Mouse (Mus musculus) heart, embryonic 16.5 days (tissue): ENCODE measurements at regions not wholly inside any gene's neighbourhood (a gene's known extent, or its start where the extent isn't known, plus 50 kb on each side); places are given as distances from the start of the nearest gene placed in this dataset.

Source experiments
- ATAC-seq: fragments of 200-750 bp; cut with Nextera tagmentation; replicated peaks from 2 replicates; pipeline ENCODE4 v1.8.0; 2017; ENCODE audit warnings: moderate number of reproducible peaks; ENCODE audit not compliant: insufficient read depth, low FRiP score; ENCODE audit errors: extremely low read depth
- H3K27ac ChIP-seq: fragments of 300-500 bp; sonication (generic); 2 replicates; pipeline ENCODE4 v1.5.1; 2014; ENCODE audit warnings: mild to moderate bottlenecking, low read length, control low read depth, moderate library complexity
- H3K27me3 ChIP-seq: fragments of 300-500 bp; sonication (generic); 2 replicates; pipeline ENCODE4 v1.6.1; 2014; ENCODE audit warnings: low read length, mixed read lengths; ENCODE audit not compliant: control insufficient read depth, insufficient read depth
- H3K36me3 ChIP-seq: fragments of 300-500 bp; sonication (generic); 2 replicates; pipeline ENCODE4 v1.6.1; 2014; ENCODE audit not compliant: control insufficient read depth, insufficient read depth
- H3K4me1 ChIP-seq: fragments of 300-500 bp; sonication (generic); 2 replicates; pipeline ENCODE4 v1.6.1; 2014; ENCODE audit warnings: low read length, mixed read lengths; ENCODE audit not compliant: control insufficient read depth, insufficient read depth
- H3K4me2 ChIP-seq: fragments of 300-500 bp; sonication (generic); 2 replicates; pipeline ENCODE4 v1.6.1; 2014; ENCODE audit warnings: low read depth, mild to moderate bottlenecking, control low read depth, low read length
- H3K4me3 ChIP-seq: fragments of 300-500 bp; sonication (generic); 2 replicates; pipeline ENCODE4 v1.5.1; 2014; ENCODE audit warnings: mild to moderate bottlenecking, control low read depth, low read length
- H3K9ac ChIP-seq: fragments of 300-500 bp; sonication (generic); 2 replicates; pipeline ENCODE4 v1.6.1; 2014; ENCODE audit warnings: low read length, control low read depth
- H3K9me3 ChIP-seq: fragments of 300-500 bp; sonication (generic); replicated peaks from 2 replicates; pipeline ENCODE4 v1.6.1; 2016; ENCODE audit warnings: low read length; ENCODE audit not compliant: control insufficient read depth
- WGBS: fragments of 180-500 bp; shearing (Covaris S2); extraction: QIAGEN DNeasy Blood & Tissue Kit; methylation state at CpG from one replicate; pipeline ENCODE4 v1.1.7; 2014; 5-methylcytosine and 5-hydroxymethylcytosine counted together

- 69% methylated on average over 4 of the region's 4 CpGs for WGBS
Measured at GRCm38 (mm10) chr5:41563441-41563840, 144.5 kb downstream of the Rab28 start.

GRCm38 (mm10) chr5:41562299-41562698 lies 145.7 kb downstream of the Rab28 start:
- H3K4me2 ChIP-seq = no peak overlapping the region
- no peak overlapping the region for H3K4me3 ChIP-seq
- 72% methylated on average over 1 of the region's 1 CpGs for WGBS
- H3K9me3 ChIP-seq = no peaks in the 10 kb centered on the region
- no peak overlapping the region for H3K27ac ChIP-seq
- H3K4me1 ChIP-seq = no peaks in the 10 kb centered on the region
- no peaks in the 10 kb centered on the region for H3K36me3 ChIP-seq
- no peak overlapping the region for H3K9ac ChIP-seq
- ATAC-seq = no peak
- H3K27me3 ChIP-seq = no peaks in the 10 kb centered on the region

More at GRCm38 (mm10) chr5:41563441-41563840, 144.5 kb downstream of the Rab28 start:
- Histone ChIP-seq H3K9ac (no peak overlapping the region), H3K27ac (no peak overlapping the region), H3K27me3 (no peaks in the 10 kb centered on the region), H3K4me2 (no peak overlapping the region), H3K4me1 (no peaks in the 10 kb centered on the region), H3K4me3 (no peak overlapping the region), H3K9me3 (no peaks in the 10 kb centered on the region), H3K36me3 (no peaks in the 10 kb centered on the region)
- ATAC-seq = no peak

- no peaks in the 10 kb centered on the region for H3K4me1 ChIP-seq
- peak overlapping the region; percentile 56 for H3K4me2 ChIP-seq
- H3K36me3 ChIP-seq = no peaks in the 10 kb centered on the region
- H3K27me3 ChIP-seq = no peaks in the 10 kb centered on the region
- H3K4me3 ChIP-seq = peak overlapping the region; percentile 31
- H3K27ac ChIP-seq = no peak overlapping the region
- no peaks in the 10 kb centered on the region for H3K9me3 ChIP-seq
- no peak for ATAC-seq
- H3K9ac ChIP-seq = no peak overlapping the region
- WGBS = 35% methylated on average over 24 of the region's 24 CpGs
Measured at GRCm38 (mm10) chr5:41556700-41557309, 151.2 kb downstream of the Rab28 start.

GRCm38 (mm10) chr5:41554312-41554711 lies 153.6 kb downstream of the Rab28 start:
- no peak overlapping the region for H3K4me3 ChIP-seq
- ATAC-seq = no peak
- H3K4me2 ChIP-seq = no peak overlapping the region
- no peaks in the 10 kb centered on the region for H3K36me3 ChIP-seq
- H3K27ac ChIP-seq = no peak overlapping the region
- no peaks in the 10 kb centered on the region for H3K9me3 ChIP-seq
- no peaks in the 10 kb centered on the region for H3K27me3 ChIP-seq
- no peaks in the 10 kb centered on the region for H3K4me1 ChIP-seq
- no peak overlapping the region for H3K9ac ChIP-seq
- 61% methylated on average over 3 of the region's 3 CpGs for WGBS

GRCm38 (mm10) chr5:41550063-41550462 lies 157.9 kb downstream of the Rab28 start:
- no peak overlapping the region for H3K4me3 ChIP-seq
- H3K9me3 ChIP-seq = no peaks in the 10 kb centered on the region
- no peaks in the 10 kb centered on the region for H3K4me1 ChIP-seq
- no peak overlapping the region for H3K9ac ChIP-seq
- 51% methylated on average over 2 of the region's 2 CpGs for WGBS
- H3K4me2 ChIP-seq = no peak overlapping the region
- H3K36me3 ChIP-seq = no peaks in the 10 kb centered on the region
- no peaks in the 10 kb centered on the region for H3K27me3 ChIP-seq
- ATAC-seq = no peak
- no peak overlapping the region for H3K27ac ChIP-seq

GRCm38 (mm10) chr5:41546909-41547308 lies 161.0 kb downstream of the Rab28 start:
- Histone ChIP-seq H3K9me3 (no peaks in the 10 kb centered on the region), H3K9ac (no peak overlapping the region), H3K27ac (no peak overlapping the region), H3K36me3 (no peaks in the 10 kb centered on the region), H3K4me2 (no peak overlapping the region), H3K4me1 (no peaks in the 10 kb centered on the region), H3K27me3 (no peaks in the 10 kb centered on the region), H3K4me3 (no peak overlapping the region)
- 32% methylated on average over 4 of the region's 4 CpGs for WGBS
- ATAC-seq = no peak

GRCm38 (mm10) chr5:41540789-41541188 lies 167.2 kb downstream of the Rab28 start:
- no peak for ATAC-seq
- H3K36me3 ChIP-seq = no peaks in the 10 kb centered on the region
- no peaks in the 10 kb centered on the region for H3K9me3 ChIP-seq
- 5% methylated on average over 1 of the region's 1 CpGs for WGBS
- no peak overlapping the region for H3K4me3 ChIP-seq
- H3K4me1 ChIP-seq = no peaks in the 10 kb centered on the region
- H3K4me2 ChIP-seq = no peak overlapping the region
- no peak overlapping the region for H3K27ac ChIP-seq
- no peak overlapping the region for H3K9ac ChIP-seq
- H3K27me3 ChIP-seq = no peaks in the 10 kb centered on the region

GRCm38 (mm10) chr5:41534598-41534997 lies 173.4 kb downstream of the Rab28 start:
- H3K4me3 ChIP-seq = no peak overlapping the region
- H3K4me2 ChIP-seq = no peak overlapping the region
- H3K9me3 ChIP-seq = no peaks in the 10 kb centered on the region
- H3K36me3 ChIP-seq = no peaks in the 10 kb centered on the region
- H3K27me3 ChIP-seq = no peaks in the 10 kb centered on the region
- H3K9ac ChIP-seq = no peak overlapping the region
- ATAC-seq = no peak
- no peaks in the 10 kb centered on the region for H3K4me1 ChIP-seq
- H3K27ac ChIP-seq = no peak overlapping the region
- WGBS = 45% methylated on average over 2 of the region's 2 CpGs
